Mouse (Mus musculus) small intestine, adult 2 months (tissue): ENCODE results near the gene Gyg.

ENCODE experiments used
- CTCF ChIP-seq: fragments of 200-500 bp; IDR thresholded peaks from 2 replicates; pipeline ENCODE4 v1.5.1; 2012; ENCODE audit warnings: low read depth, mild to moderate bottlenecking, control low read depth, inconsistent platforms, low read length, moderate library complexity, mixed read lengths; ENCODE audit not compliant: insufficient replicate concordance, insufficient read length; ENCODE audit errors: extremely low read depth
- POLR2A ChIP-seq: fragments of 200-500 bp; IDR thresholded peaks from 2 replicates; pipeline ENCODE4 v1.6.1; 2012; ENCODE audit warnings: low read depth, mild to moderate bottlenecking, control low read depth, inconsistent platforms, low read length, moderate library complexity

- TF ChIP-seq CTCF (no peak), POLR2A (no peak)
Observed at GRCm38 (mm10) chr3:20188976-20189675, 34.0 kb upstream of the Gyg start.
